Mouse (Mus musculus) thymus, postnatal 4 days (tissue): ENCODE measurements around the gene Ctdnep1.

Source experiments
- DNase-seq: peaks from one replicate; pipeline ENCODE4 v3.0.0; 2021

Gene Ctdnep1

GRCm38 (mm10) chr11:69981141-69981762 is at the start of gene Ctdnep1:
Gene Ctdnep1 (plus strand): TSS chr11:69981156.
- DNase-seq, result peak; percentile 62

- no peak for DNase-seq
Measured at GRCm38 (mm10) chr11:69931769-69932168, 49.2 kb upstream of the Ctdnep1 start.

GRCm38 (mm10) chr11:69932254-69932653 is 48.7 kb upstream of the Ctdnep1 start:
- DNase-seq, result peak; percentile 62

GRCm38 (mm10) chr11:69933066-69933465 is 47.9 kb upstream of the Ctdnep1 start:
- DNase-seq, result no peak

- DNase-seq, result peak; percentile 99
Measured at GRCm38 (mm10) chr11:69934169-69934568, 46.8 kb upstream of the Ctdnep1 start.

GRCm38 (mm10) chr11:69934681-69935080 is 46.3 kb upstream of the Ctdnep1 start:
- no peak for DNase-seq

GRCm38 (mm10) chr11:69935137-69935879 is 45.6 kb upstream of the Ctdnep1 start, which contains the start of gene Ybx2:
Gene Ybx2 (plus strand): TSS chr11:69935796.
- DNase-seq, result peak; percentile 94

- DNase-seq, result peak; percentile 64
Measured at GRCm38 (mm10) chr11:69936156-69936555, 44.8 kb upstream of the Ctdnep1 start.

GRCm38 (mm10) chr11:69936714-69937347 is 44.1 kb upstream of the Ctdnep1 start:
- no peak for DNase-seq

- DNase-seq, result no peak
Measured at GRCm38 (mm10) chr11:69937385-69937784, 43.6 kb upstream of the Ctdnep1 start.

- no peak for DNase-seq
Measured at GRCm38 (mm10) chr11:69937834-69938233, 43.1 kb upstream of the Ctdnep1 start.

- DNase-seq, result no peak
Measured at GRCm38 (mm10) chr11:69938401-69938979, 42.5 kb upstream of the Ctdnep1 start.

- no peak for DNase-seq
Measured at GRCm38 (mm10) chr11:69939181-69939580, 41.8 kb upstream of the Ctdnep1 start.

- DNase-seq, result no peak
Measured at GRCm38 (mm10) chr11:69939731-69940130, 41.2 kb upstream of the Ctdnep1 start.

- no peak for DNase-seq
Measured at GRCm38 (mm10) chr11:69940962-69941361, 40.0 kb upstream of the Ctdnep1 start.

- no peak for DNase-seq
Measured at GRCm38 (mm10) chr11:69945216-69945615, 35.7 kb upstream of the Ctdnep1 start.

GRCm38 (mm10) chr11:69945997-69946891 is 34.7 kb upstream of the Ctdnep1 start:
- DNase-seq, result no peak

- no peak for DNase-seq
Measured at GRCm38 (mm10) chr11:69947337-69948065, 33.5 kb upstream of the Ctdnep1 start.

- DNase-seq, result peak; percentile 98
Measured at GRCm38 (mm10) chr11:69948066-69948762, 32.7 kb upstream of the Ctdnep1 start, which contains the start of gene Slc2a4. Gene Slc2a4 (minus strand): TSS chr11:69948188.

- peak; percentile 93 for DNase-seq
Measured at GRCm38 (mm10) chr11:69948763-69949150, 32.2 kb upstream of the Ctdnep1 start.
